Mouse (Mus musculus) CD4-positive naive resting alpha-beta T cell, adult 57 days (primary cell): ENCODE data around the gene Mzt1. TPM values are rescaled to one million over a fixed set of nuclear protein-coding genes. Genes with fewer than 3 reads are reported as not detected.

Experiments used
- total RNA-seq: library from RNA; stranded (reverse); gene quantifications from one replicate; pipeline ENCODE4 v1.2.4, GENCODE M21; 2023

The Mzt1 gene
- total RNA-seq, result 22.5 TPM

GRCm38 (mm10) chr14:99046031-99046781 lies at the start of gene Mzt1, which contains the start of gene Bora:
Gene Mzt1, minus strand, starts transcription at chr14:99046134.
Gene Bora, plus strand, starts transcription at chr14:99046222.

GRCm38 (mm10) chr14:98994218-98994617 lies 51.7 kb downstream of the Mzt1 start, which contains the start of gene Rpl36a-ps1:
Gene Rpl36a-ps1, minus strand, starts transcription at chr14:98994318.

Other genes starting within 250 kb of the Mzt1 start
- gene Rpl36a-ps1, start 51.8 kb downstream of the Mzt1 start, total RNA-seq, result 2.5 TPM
- gene Bora, start 88 bp upstream of the Mzt1 start, total RNA-seq, result 15.7 TPM
- gene Pibf1, start 53.3 kb upstream of the Mzt1 start, total RNA-seq, result 19.9 TPM
- gene Dis3, start 53.6 kb upstream of the Mzt1 start, total RNA-seq, result 31.2 TPM